Mouse (Mus musculus): ENCODE data around the gene Grin2d. TPM values are rescaled to one million over a fixed set of nuclear protein-coding genes. Genes with fewer than 3 reads are reported as not detected.
"Not testable (repeated sequence)": the region's sequence is repeated elsewhere in the genome, so short reads cannot be mapped to it uniquely, and the experiment has no call there.

Grin2d gene
- polyA plus RNA-seq (2016; fragmentation: Nextera tagmentation; extraction: Ambion mirVana): 0.09 TPM in 2 replicates

DNA sequence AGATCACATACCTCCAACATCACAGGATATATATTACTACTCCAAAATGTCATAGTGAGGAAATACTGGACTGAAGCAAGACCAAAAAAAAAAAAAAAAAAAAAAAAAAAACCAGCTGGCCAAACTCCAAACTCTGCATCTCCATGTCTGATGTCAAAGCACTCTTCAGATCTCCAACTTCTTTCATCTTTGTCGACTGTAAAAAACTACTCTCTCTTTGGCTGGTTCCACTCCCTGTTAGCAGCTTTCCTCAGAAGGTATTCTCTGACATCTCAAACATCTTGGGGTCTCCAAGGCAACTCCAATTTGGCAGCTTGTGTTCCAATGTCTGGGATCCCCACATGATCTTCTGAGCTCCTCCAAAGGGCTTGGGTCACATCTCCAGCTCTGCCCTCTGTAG, at the start of gene Grin2d:
Grin2d (minus strand) TSS at position 101 of the 400 bp plus-strand sequence.
- not testable (repeated sequence) for H3K4me3 ChIP-seq
- 93% methylated on average over 1 of the region's 1 CpGs for WGBS

DNA sequence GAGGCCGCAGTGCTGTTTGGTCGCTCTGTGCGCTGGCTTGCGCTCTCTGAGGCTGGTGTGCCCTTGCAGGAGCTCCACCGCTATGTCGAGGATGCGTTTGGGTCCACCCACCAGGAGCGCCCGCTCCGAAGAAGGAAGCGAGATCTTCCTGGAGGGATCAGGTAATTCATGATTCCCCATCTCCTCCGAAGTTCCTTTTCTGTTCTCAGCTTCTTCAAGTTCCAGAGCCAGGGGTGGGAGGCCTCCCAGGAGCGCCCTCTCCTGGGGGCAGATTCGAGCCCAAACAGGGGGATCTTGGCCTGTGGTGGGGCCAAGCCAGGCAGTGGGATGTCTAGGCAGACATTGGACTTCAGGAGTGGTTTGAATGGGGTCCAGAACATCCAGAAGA, 46.2 kb upstream of the Grin2d start:
- Histone ChIP-seq H3K36me3 (replicated peaks) (no peaks in the 10 kb centered on the region; the same call in 1 of the 2 replicates), H3K27ac (peak overlapping the region; percentile 88), H3K4me3 (peak overlapping the region; percentile 55), H3K9me3 (peaks cover 5% of the 10 kb centered on the region; the same call in 1 of the 2 replicates), H3K4me1 (peaks cover 48% of the 10 kb centered on the region), H3K27me3 (ENCODE audit: poor library complexity, severe bottlenecking) (peaks cover 57% of the 10 kb centered on the region)
- 12% methylated on average over 14 of the region's 14 CpGs for WGBS
- no peak for DNase-seq (ENCODE audit: extremely low spot score, low spot score)

More for the DNA sequence above, at the start of gene Grin2d:
- H3K27me3 ChIP-seq (ENCODE audit: poor library complexity, severe bottlenecking); H3K9me3 ChIP-seq; DNase-seq (ENCODE audit: extremely low spot score, low spot score); H3K27ac ChIP-seq: not testable (repeated sequence)
- Histone ChIP-seq H3K36me3 (replicated peaks) (peaks cover 95% of the 10 kb centered on the region), H3K4me1 (peaks cover 18% of the 10 kb centered on the region)

DNA sequence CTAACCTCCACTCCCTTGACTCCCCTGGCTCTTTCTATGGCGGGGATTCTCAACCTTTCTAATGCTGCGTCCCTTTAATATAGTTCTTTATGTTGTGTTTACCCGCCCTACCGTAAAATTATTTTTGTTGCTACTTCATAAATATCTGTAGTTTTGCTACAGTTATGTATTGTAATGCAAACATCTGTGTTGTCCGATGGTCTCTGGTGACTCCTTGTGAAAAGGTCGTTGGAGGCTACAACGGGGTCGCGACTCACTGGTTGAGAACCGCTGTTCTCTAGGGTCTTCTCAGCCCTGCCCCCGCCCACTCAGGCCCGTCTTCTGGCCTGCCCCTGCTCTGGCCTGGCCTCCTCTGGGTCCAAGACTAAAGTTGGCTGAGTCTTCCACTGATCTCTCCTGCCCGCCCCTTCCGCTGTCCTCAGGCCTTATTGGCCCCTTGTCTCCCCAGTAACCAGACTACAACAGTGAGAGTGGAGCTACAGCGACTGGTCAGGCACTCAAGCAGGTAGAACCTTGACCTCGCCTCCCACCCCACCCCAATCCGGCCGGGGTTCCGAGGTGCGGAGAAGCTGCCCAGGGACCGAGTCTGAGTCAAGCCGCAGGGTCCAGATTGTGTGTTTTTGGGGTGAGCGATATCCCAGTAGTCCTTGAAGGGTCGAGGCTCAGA, 45.7 kb upstream of the Grin2d start, which contains the start of gene Ccdc114:
Ccdc114 (plus strand) TSS at position 311 of the 667 bp plus-strand sequence.
- Histone ChIP-seq H3K27ac (peak within 1 kb of the TSS; percentile 88), H3K27me3 (ENCODE audit: poor library complexity, severe bottlenecking) (peaks cover 52% of the 10 kb centered on the region), H3K4me1 (peaks cover 45% of the 10 kb centered on the region), H3K9me3 (peaks cover 5% of the 10 kb centered on the region; the same call in 1 of the 2 replicates), H3K4me3 (peak within 1 kb of the TSS; percentile 55), H3K36me3 (replicated peaks) (no peaks in the 10 kb centered on the region; the same call in 1 of the 2 replicates)
- WGBS: 4% methylated on average over 24 of the region's 24 CpGs
- DNase-seq (ENCODE audit: extremely low spot score, low spot score): peak; percentile 61

DNA sequence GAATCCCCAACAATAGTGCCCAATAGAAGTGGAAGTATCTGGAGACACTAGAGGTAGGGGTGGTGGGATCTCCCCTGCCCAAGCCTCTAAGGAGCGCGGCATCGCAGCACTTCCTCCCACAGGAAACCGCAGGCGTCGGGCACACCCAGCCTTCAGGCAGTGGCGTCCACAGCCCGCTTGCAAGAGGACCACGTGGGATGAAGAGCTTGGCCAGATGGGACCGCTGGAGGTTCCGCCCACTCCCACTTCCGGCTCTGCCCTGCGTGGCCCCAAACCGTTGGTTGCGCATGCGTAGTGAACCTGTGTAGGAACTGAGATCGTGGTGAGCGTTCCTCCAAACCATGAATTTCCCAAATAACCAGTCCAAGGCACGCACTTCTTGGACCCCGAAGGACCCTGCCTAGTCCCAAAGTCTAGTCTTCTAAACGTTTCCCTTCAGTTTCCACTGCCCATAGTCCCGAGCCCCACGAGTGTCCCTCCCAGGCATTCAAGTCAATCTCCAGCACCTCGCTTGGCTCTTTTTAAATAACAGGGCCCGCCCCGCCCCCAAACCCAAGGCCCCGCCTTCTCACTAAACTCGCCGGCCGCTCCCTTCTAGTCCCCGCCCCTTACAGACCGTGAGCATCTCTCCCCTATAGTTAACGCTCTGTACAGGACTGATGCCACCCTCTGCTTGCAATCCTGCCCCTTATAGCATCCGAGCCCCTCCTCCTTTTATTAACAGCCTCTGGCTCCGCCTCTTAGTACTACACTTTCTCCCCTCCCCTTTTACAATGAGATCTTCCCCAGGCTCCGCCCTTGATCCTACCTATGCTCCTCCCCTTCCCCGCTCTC, 45.0 kb upstream of the Grin2d start:
- Histone ChIP-seq H3K4me3 (peak overlapping the region; percentile 55), H3K36me3 (replicated peaks) (no peaks in the 10 kb centered on the region; the same call in 1 of the 2 replicates), H3K9me3 (peaks cover 5% of the 10 kb centered on the region; the same call in 1 of the 2 replicates), H3K27ac (peak overlapping the region; percentile 88), H3K4me1 (peaks cover 42% of the 10 kb centered on the region), H3K27me3 (ENCODE audit: poor library complexity, severe bottlenecking) (peaks cover 44% of the 10 kb centered on the region)
- 2% methylated on average over 37 of the region's 37 CpGs for WGBS
- DNase-seq (ENCODE audit: extremely low spot score, low spot score): peak; percentile 90

DNA sequence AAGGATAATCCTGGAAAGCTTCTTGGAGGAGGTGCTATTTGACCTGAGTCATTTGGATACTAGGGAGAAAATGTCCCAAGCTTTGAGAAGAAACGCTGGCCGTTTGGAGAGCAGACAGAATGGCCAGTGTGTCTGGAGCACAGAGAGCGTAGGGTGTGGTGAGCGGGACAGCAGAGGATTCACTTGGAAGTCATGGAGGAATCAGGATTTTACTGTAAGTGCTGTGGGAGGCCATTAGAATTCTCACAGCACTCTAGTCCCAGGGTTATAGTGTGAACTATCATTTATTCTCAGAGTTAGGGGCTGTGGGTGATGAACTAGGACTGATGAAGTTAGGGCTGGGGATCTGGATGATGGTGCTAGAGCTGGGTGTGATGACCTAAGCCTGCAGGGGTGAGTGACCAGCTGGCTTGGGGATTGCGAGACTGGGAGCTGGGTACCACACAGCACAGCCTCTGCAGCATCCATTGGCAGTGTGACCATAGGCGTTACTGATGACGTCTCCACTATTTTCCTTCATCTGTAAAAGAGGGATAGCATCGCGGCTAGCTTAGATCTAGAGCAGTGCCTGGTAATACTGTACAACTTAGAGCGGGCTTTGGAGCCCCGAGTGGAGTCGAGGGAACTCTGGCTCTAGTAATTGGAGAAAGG, 43.9 kb upstream of the Grin2d start:
- peaks cover 5% of the 10 kb centered on the region; the same call in 1 of the 2 replicates for H3K9me3 ChIP-seq
- H3K4me3 ChIP-seq: peak overlapping the region; percentile 55; the same call in 1 of the 2 replicates
- DNase-seq (ENCODE audit: extremely low spot score, low spot score): no peak
- H3K27ac ChIP-seq: peak overlapping the region; percentile 88
- 88% methylated on average over 12 of the region's 12 CpGs for WGBS
- H3K36me3 ChIP-seq (replicated peaks): no peaks in the 10 kb centered on the region; the same call in 1 of the 2 replicates
- peaks cover 33% of the 10 kb centered on the region for H3K27me3 ChIP-seq (ENCODE audit: poor library complexity, severe bottlenecking)
- peaks cover 50% of the 10 kb centered on the region for H3K4me1 ChIP-seq

DNA sequence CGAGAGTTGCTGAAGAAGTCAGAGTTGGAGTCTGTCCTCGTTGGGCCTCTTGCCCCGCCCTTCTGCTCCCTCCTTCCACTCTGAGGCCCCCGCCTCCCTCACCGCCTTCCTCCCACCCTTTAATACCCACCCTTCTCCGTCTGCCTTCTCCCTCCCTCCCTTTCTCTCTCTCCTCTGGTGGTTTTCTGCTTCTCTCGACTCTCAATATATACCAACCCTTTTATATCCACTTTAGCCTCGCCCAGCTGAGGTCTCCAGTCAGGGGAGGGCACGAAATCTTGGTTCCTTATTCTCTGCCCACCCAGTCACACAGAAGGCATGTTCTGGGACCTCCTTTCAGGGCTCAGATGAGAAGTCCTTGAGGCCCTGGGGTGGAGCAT, 43.1 kb upstream of the Grin2d start, which contains the start of gene Emp3:
Emp3 (minus strand) TSS at position 163 of the 380 bp plus-strand sequence.
- Histone ChIP-seq H3K4me3 (peak within 1 kb of the TSS; percentile 8; the same call in 1 of the 2 replicates), H3K36me3 (replicated peaks) (no peaks in the 10 kb centered on the region), H3K27ac (peak within 1 kb of the TSS; percentile 88), H3K27me3 (ENCODE audit: poor library complexity, severe bottlenecking) (peaks cover 31% of the 10 kb centered on the region), H3K4me1 (peaks cover 58% of the 10 kb centered on the region), H3K9me3 (peaks cover 5% of the 10 kb centered on the region; the same call in 1 of the 2 replicates)
- DNase-seq (ENCODE audit: extremely low spot score, low spot score): no peak
- 57% methylated on average over 9 of the region's 9 CpGs for WGBS

DNA sequence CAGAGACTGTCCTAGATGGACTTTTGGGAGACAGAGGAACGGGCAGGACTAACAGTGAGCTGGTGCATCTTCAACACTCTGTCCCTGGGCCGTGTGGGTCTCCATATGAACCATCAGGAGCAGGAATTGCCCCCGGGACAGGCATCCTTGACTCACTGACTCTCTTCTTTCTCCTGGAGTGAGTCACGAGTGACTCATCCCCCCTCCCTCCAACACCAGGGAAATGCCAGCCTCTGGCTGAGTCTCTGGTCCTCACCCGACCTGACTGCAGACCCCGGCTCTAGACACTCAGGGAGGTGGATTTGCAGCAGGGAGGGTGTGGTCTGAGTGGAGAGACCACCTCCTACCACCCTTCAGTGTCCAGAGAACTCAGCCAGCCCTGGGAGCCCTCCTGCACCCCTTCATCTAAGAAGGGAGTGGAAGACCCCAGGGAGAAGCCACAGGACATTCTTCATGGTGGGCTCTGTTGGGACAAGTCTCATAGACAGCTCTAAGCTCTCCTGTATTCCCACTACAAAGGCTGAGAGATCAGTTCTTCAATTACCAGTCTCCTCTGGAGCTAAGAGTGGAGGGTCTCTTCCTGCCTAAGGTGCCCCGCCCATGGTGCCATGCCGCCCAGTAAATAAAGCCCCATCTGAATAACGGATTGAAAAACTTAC, 42.5 kb upstream of the Grin2d start:
- peak overlapping the region; percentile 36; the same call in 1 of the 2 replicates for H3K27ac ChIP-seq
- 67% methylated on average over 9 of the region's 9 CpGs for WGBS
- H3K4me3 ChIP-seq: peak overlapping the region; percentile 8; the same call in 1 of the 2 replicates
- H3K4me1 ChIP-seq: peaks cover 63% of the 10 kb centered on the region
- peaks cover 31% of the 10 kb centered on the region for H3K27me3 ChIP-seq (ENCODE audit: poor library complexity, severe bottlenecking)
- H3K36me3 ChIP-seq (replicated peaks): no peaks in the 10 kb centered on the region
- DNase-seq (ENCODE audit: extremely low spot score, low spot score): no peak
- peaks cover 5% of the 10 kb centered on the region; the same call in 1 of the 2 replicates for H3K9me3 ChIP-seq

DNA sequence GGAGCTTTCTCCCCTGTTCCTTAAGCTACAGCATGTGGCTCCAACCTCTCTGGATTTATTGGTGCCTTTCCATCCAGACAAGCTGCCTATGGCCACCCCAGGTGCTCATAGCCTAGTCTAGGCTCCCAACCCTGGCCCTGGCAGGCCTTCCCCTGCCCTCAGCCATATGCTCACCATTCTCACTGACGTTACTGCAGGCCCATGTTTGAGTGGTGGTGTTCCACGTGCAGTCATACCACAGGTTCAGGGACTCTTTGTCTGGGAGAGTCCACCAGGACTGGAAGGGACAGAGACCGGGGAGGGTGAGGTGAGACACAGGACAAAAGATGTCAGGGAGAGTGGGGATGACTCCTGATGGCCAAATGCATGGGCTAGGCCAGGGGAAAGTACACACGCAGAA, 41.6 kb upstream of the Grin2d start:
- Histone ChIP-seq H3K36me3 (replicated peaks) (no peaks in the 10 kb centered on the region), H3K4me3 (no peak overlapping the region), H3K9me3 (no peaks in the 10 kb centered on the region), H3K4me1 (peaks cover 66% of the 10 kb centered on the region), H3K27me3 (ENCODE audit: poor library complexity, severe bottlenecking) (peaks cover 31% of the 10 kb centered on the region), H3K27ac (peak overlapping the region; percentile 36)
- WGBS: 82% methylated on average over 4 of the region's 4 CpGs
- DNase-seq (ENCODE audit: extremely low spot score, low spot score): no peak

DNA sequence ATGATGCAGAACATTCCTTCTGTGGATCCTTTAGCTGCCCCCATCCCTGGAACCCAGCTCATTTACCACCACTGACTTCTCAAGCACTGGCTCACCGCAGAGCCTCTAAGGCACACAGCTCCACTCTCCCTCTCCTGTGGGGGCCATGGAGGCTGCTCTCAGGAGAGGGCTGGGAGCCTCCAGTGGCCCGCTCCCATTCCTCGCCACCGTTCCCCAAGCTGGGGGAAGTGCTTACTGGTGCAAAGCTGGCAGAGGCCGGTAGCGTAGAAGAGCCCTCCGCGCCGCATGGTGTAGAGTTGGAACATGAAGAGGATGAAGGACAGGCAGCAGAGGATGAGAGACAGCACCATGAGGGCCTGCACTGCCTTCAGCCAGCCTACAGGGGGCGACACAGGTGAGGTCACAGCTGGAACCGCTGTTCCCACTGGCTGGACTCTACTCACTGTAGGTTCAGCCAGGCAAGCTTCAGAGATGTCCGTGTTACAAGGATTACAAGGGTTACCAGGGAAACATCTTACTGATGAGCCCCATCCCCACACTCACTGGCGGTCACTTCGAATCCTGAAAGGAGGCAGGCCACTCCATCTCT, 41.0 kb upstream of the Grin2d start:
- DNase-seq (ENCODE audit: extremely low spot score, low spot score): no peak
- Histone ChIP-seq H3K36me3 (replicated peaks) (no peaks in the 10 kb centered on the region), H3K27me3 (ENCODE audit: poor library complexity, severe bottlenecking) (peaks cover 30% of the 10 kb centered on the region), H3K9me3 (no peaks in the 10 kb centered on the region), H3K4me3 (no peak overlapping the region), H3K4me1 (peaks cover 61% of the 10 kb centered on the region), H3K27ac (no peak overlapping the region)
- WGBS: 57% methylated on average over 14 of the region's 14 CpGs

DNA sequence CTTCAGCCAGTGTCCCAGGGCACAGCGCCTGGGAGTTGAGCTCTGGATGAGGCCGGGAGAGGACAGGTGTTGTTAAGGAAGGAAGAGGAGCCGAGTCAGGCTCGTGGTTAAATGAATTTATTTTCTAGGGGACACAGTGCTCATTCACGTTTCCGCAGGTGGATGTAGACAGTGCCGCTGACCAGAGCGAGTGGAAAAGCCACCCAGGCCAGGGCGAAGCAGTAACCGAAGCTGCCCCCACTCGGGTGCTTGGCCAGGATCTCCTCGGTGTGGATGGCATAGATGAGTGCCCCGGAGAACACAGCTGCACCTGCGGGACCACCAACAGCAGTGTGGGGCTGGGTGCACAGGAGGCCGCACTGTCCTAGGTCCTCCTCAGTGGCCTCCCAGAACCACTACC, 39.7 kb upstream of the Grin2d start:
- DNase-seq (ENCODE audit: extremely low spot score, low spot score): no peak
- Histone ChIP-seq H3K4me3 (no peak overlapping the region), H3K4me1 (peaks cover 48% of the 10 kb centered on the region), H3K27me3 (ENCODE audit: poor library complexity, severe bottlenecking) (peaks cover 25% of the 10 kb centered on the region), H3K36me3 (replicated peaks) (peaks cover 11% of the 10 kb centered on the region), H3K9me3 (no peaks in the 10 kb centered on the region), H3K27ac (peak overlapping the region; percentile 79)
- WGBS: 93% methylated on average over 15 of the region's 15 CpGs

DNA sequence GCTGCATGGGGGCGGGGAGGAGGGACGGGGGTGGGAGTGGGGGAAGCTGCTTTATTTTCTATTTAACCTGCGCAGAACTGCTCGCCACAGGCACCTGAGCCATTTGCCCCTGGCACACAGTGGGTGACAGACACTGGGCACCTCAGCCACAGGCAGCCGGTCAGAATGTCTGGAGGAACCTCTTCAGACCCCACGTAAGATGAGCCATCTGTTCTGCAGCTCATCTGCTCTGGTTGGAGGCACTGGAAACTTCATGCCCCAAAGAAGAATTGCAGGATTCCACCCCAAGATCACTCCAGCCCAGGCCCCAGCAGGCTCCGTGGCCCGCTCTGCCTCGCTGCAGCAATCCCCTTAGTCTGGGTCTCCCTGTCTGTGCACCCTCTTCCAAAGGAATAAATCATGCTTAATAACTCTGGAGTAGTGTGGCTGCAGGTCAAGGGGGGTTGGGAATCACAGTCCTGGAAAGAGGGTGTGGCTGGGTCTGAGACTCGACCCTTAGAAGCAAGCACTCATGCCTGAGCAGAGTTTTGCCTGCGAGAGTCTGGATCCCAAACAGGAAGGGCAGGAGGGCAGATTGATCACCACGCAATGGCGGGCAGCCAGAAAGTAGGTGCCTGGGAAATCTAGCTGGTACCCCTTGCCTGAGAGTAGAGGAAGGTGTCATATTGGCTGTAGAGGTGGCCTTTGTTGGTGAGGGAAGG, 39.0 kb upstream of the Grin2d start:
- Histone ChIP-seq H3K4me3 (peak overlapping the region; percentile 43), H3K27ac (peak overlapping the region; percentile 79), H3K27me3 (ENCODE audit: poor library complexity, severe bottlenecking) (peaks cover 23% of the 10 kb centered on the region), H3K4me1 (peaks cover 41% of the 10 kb centered on the region), H3K36me3 (replicated peaks) (peaks cover 12% of the 10 kb centered on the region), H3K9me3 (no peaks in the 10 kb centered on the region)
- 48% methylated on average over 13 of the region's 13 CpGs for WGBS
- DNase-seq (ENCODE audit: extremely low spot score, low spot score): no peak
